Comparison of ENCODE assay signal across 33 mouse cellular contexts in genomic region chr4:149699953-149700352, GRCm38 (mm10). TPM values are rescaled to one million over a fixed set of nuclear protein-coding genes. Genes with fewer than 3 reads are reported as not detected.
DNase-seq lines count a peak whose midpoint lies in the region; ATAC-seq and TF ChIP-seq lines count a peak whose summit lies in the region.
"Had no signal": no experiment of that assay in that cellular context is flagged by ENCODE, and none has a peak within 500 bp of the region (broad histone marks: within the 10 kb centered on the region; RNA-seq: fewer than 3 reads in every experiment).

No protein-coding gene starts in this region.

- DNase-seq in heart, adult 18-20 months = peak; percentile 36 to 53
- DNase-seq in heart, postnatal 36 days = no peak
- DNase-seq in thymus, adult 2 months = no peak
- DNase-seq in thymus, postnatal 0 days (ENCODE audit: low spot score) = no peak
- DNase-seq in liver, postnatal 0 days = no peak
- no peak for DNase-seq in left cerebral cortex, adult 9 months (ENCODE audit: low spot score in 2 of 2)
- DNase-seq: adrenal gland, adult 2 months; adrenal gland, postnatal 36 days; B cell, adult 2 months; cerebellum, adult 9-10 months; cerebellum, postnatal 36 days; gastrocnemius, postnatal 25 days; kidney, adult 11 months; kidney, postnatal 36 days; lung, adult 18-20 months; lung, postnatal 4 days; retina, postnatal 1 day; right cerebral cortex, postnatal 14 days; thymus, postnatal 14 days had no signal

- H3K4me2 ChIP-seq in liver, postnatal 0 days (ENCODE audit: low read depth, low read length) = peak overlapping the region; percentile 34; the same call in 1 of the 2 replicates
- H3K4me2 ChIP-seq in kidney, embryonic 14.5 days (replicated peaks; ENCODE audit: low read depth, low read length) = no peak overlapping the region
- H3K4me2 ChIP-seq: heart, embryonic 13.5 days; hindbrain, embryonic 15.5 days; midbrain, embryonic 15.5 days; neural tube, embryonic 15.5 days had no signal

- no peaks in the 10 kb centered on the region for H3K27me3 ChIP-seq in thymus, adult 2 months (ENCODE audit: control insufficient read depth, insufficient read depth, low read length)
- H3K27me3 ChIP-seq in liver, postnatal 0 days (ENCODE audit: insufficient read depth, low read length) = no peaks in the 10 kb centered on the region
- no peaks in the 10 kb centered on the region for H3K27me3 ChIP-seq in kidney, embryonic 14.5 days (ENCODE audit: control insufficient read depth, insufficient read depth, low read length)

- intact Hi-C loops in heart, postnatal 36 days (cut with DNase I) = no loop called here

- no peak for ATAC-seq in liver, postnatal 0 days
- ATAC-seq in kidney, embryonic 14.5 days (ENCODE audit: low FRiP score, low TSS enrichment) = no peak
- ATAC-seq: activated CD4-positive, CD25-positive, alpha-beta regulatory T cell, adult 4 months; forebrain, embryonic 16.5 days; inflammation-experienced regulatory T-cells, adult 6 months; lung, postnatal 0 days; midbrain, embryonic 15.5 days had no signal

- 59% methylated on average over 4 of the region's 4 CpGs for WGBS in thymus, adult 2 months
- WGBS in liver, postnatal 0 days (ENCODE audit: insufficient replicate concordance) = 77% methylated on average over 4 of the region's 4 CpGs
- 86% methylated on average over 4 of the region's 4 CpGs for WGBS in kidney, embryonic 14.5 days

- H3K9me3 ChIP-seq in liver, postnatal 0 days (ENCODE audit: low read length) = no peaks in the 10 kb centered on the region
- H3K9me3 ChIP-seq in kidney, embryonic 14.5 days (ENCODE audit: control insufficient read depth, low read length) = no peaks in the 10 kb centered on the region
- H3K9me3 ChIP-seq: heart, embryonic 13.5 days; hindbrain, embryonic 10.5 days; hindbrain, embryonic 15.5 days; midbrain, embryonic 10.5 days; midbrain, embryonic 15.5 days; neural tube, embryonic 15.5 days had no signal

- H3K4me1 ChIP-seq in thymus, adult 2 months (replicated peaks; ENCODE audit: control insufficient read depth, insufficient read depth, low read length) = peaks cover 63% of the 10 kb centered on the region
- peaks cover 24% of the 10 kb centered on the region for H3K4me1 ChIP-seq in liver, postnatal 0 days (ENCODE audit: insufficient read depth)
- H3K4me1 ChIP-seq in kidney, embryonic 14.5 days (ENCODE audit: control insufficient read depth, insufficient read depth, low read length) = peaks cover 17% of the 10 kb centered on the region; the same call in 1 of the 2 replicates

- H3K9ac ChIP-seq in liver, postnatal 0 days (replicated peaks) = no peak overlapping the region
- no peak overlapping the region for H3K9ac ChIP-seq in kidney, embryonic 14.5 days (ENCODE audit: low read depth, low read length)
- H3K9ac ChIP-seq: heart, embryonic 13.5 days; hindbrain, embryonic 15.5 days; midbrain, embryonic 15.5 days; neural tube, embryonic 15.5 days had no signal

- peak overlapping the region; percentile 59 for H3K27ac ChIP-seq in thymus, adult 2 months (ENCODE audit: control insufficient read depth, insufficient read depth, low read length)
- H3K27ac ChIP-seq in liver, postnatal 0 days (ENCODE audit: low read depth) = no peak overlapping the region
- no peak overlapping the region for H3K27ac ChIP-seq in kidney, embryonic 14.5 days (ENCODE audit: low read depth, low read length)
- H3K27ac ChIP-seq: heart, adult 2 months; heart, embryonic 13.5 days; hindbrain, embryonic 10.5 days; hindbrain, embryonic 15.5 days; layer of hippocampus, adult 2 months; left cerebral cortex, adult 2 months; midbrain, embryonic 10.5 days; midbrain, embryonic 15.5 days; neural tube, embryonic 15.5 days had no signal

- no peaks in the 10 kb centered on the region for H3K36me3 ChIP-seq in thymus, adult 2 months (ENCODE audit: control insufficient read depth, insufficient read depth, low read length)
- H3K36me3 ChIP-seq in liver, postnatal 0 days (replicated peaks; ENCODE audit: insufficient read depth, low read length) = no peaks in the 10 kb centered on the region
- H3K36me3 ChIP-seq in kidney, embryonic 14.5 days (ENCODE audit: control insufficient read depth, insufficient read depth, low read length) = no peaks in the 10 kb centered on the region
- H3K36me3 ChIP-seq: heart, embryonic 13.5 days; hindbrain, embryonic 10.5 days; hindbrain, embryonic 15.5 days; midbrain, embryonic 10.5 days; midbrain, embryonic 15.5 days; neural tube, embryonic 15.5 days had no signal

- no peak for TF ChIP-seq CTCF in thymus, adult 2 months (IDR thresholded peaks at IDR 0.05; ENCODE audit: borderline replicate concordance, control insufficient read depth, extremely low read depth, insufficient read depth, low read length, poor library complexity)
- TF ChIP-seq CTCF in liver, postnatal 0 days (IDR thresholded peaks at IDR 0.05; ENCODE audit: low read depth) = no peak

- peak overlapping the region; percentile 38 for H3K4me3 ChIP-seq in thymus, adult 2 months (ENCODE audit: control insufficient read depth, insufficient read depth, low read length)
- H3K4me3 ChIP-seq in liver, postnatal 0 days (ENCODE audit: low read depth, low read length) = no peak overlapping the region
- H3K4me3 ChIP-seq in kidney, embryonic 14.5 days (ENCODE audit: low read length) = no peak overlapping the region
- H3K4me3 ChIP-seq: heart, adult 2 months; heart, embryonic 13.5 days; hindbrain, embryonic 10.5 days; hindbrain, embryonic 15.5 days; layer of hippocampus, adult 2 months; left cerebral cortex, adult 2 months; midbrain, embryonic 10.5 days; midbrain, embryonic 15.5 days; neural tube, embryonic 15.5 days had no signal

- no peak for TF ChIP-seq EP300 in liver, postnatal 0 days (IDR thresholded peaks at IDR 0.05; ENCODE audit: low read depth)

- TF ChIP-seq POLR2A in thymus, adult 2 months (IDR thresholded peaks at IDR 0.05; ENCODE audit: control insufficient read depth, extremely low read depth, insufficient read depth, low read length, poor library complexity) = no peak

RNA-seq across cellular contexts. Expression of gene Pik3cd, which starts 2.4 kb away (rescaled TPM):
- 1 to 10 TPM; 3.5 to 5.6 TPM for total RNA-seq in heart, adult 18-20 months (2021)
- total RNA-seq in heart, postnatal 36 days (2021) = 1 to 10 TPM; 4.3 to 5.9 TPM
- polyA plus RNA-seq in thymus, adult 2 months (2012; rRNA removed) = 106 and 120 TPM in 2 replicates
- 27.5 and 31.2 TPM in 2 replicates for polyA plus RNA-seq in thymus, postnatal 0 days (2015; fragmentation: Nextera tagmentation; extraction: Ambion mirVana)
- polyA plus RNA-seq in liver, postnatal 0 days (2015; fragmentation: Nextera tagmentation; extraction: Ambion mirVana) = 4.9 and 7.8 TPM in 2 replicates
- 1.8 and 5.5 TPM in 2 replicates for polyA plus RNA-seq in kidney, embryonic 14.5 days (2014; fragmentation: Nextera tagmentation; extraction: Ambion mirVana)

RNA-seq across cellular contexts. Expression of gene Tmem201, which starts 37.9 kb away (rescaled TPM):
- total RNA-seq in heart, adult 18-20 months (2021) = 10 to 100 TPM; 85.2 to 90.5 TPM
- 10 to 100 TPM; 87.7 to 90.5 TPM for total RNA-seq in heart, postnatal 36 days (2021)
- polyA plus RNA-seq in thymus, adult 2 months (2012; rRNA removed) = 71.7 and 79.0 TPM in 2 replicates
- polyA plus RNA-seq in thymus, postnatal 0 days (2015; fragmentation: Nextera tagmentation; extraction: Ambion mirVana) = 11.5 and 11.7 TPM in 2 replicates
- polyA plus RNA-seq in liver, postnatal 0 days (2015; fragmentation: Nextera tagmentation; extraction: Ambion mirVana) = 5.1 and 5.8 TPM in 2 replicates
- polyA plus RNA-seq in kidney, embryonic 14.5 days (2014; fragmentation: Nextera tagmentation; extraction: Ambion mirVana) = 28.3 and 29.1 TPM in 2 replicates

Comparison
In these comparisons a context has a peak if more than half of its experiments do, and no peak if none do; other contexts are left out.
1. DNase-seq: peak in heart, adult 18-20 months (2 of 2); none in heart, postnatal 36 days (0 of 2), thymus, adult 2 months (single experiment), thymus, postnatal 0 days (single experiment), liver, postnatal 0 days (single experiment) and left cerebral cortex, adult 9 months (0 of 2).